Mouse (Mus musculus) CH12.LX (cell line): ENCODE results near the gene Slc5a4b.
A peak's percentile ranks its signal among the peaks of the same experiment; 100 is the strongest.

Experiments
- CTCF ChIP-seq, 2 experiments: IDR thresholded peaks in 1 of 2; conservative IDR thresholded peaks in 1 of 2; 2 replicates each; pipeline ENCODE4 v1.5.1; 2011 to 2012; ENCODE audit warnings: low read depth in 2 of 2, low read length in 2 of 2, improper control_type of control experiment in 1 of 2, inconsistent platforms in 1 of 2, mild to moderate bottlenecking in 1 of 2, moderate library complexity in 1 of 2
- MAFK ChIP-seq: IDR thresholded peaks from 2 replicates; pipeline ENCODE4 v1.6.1; 2011; ENCODE audit warnings: low read length, improper control_type of control experiment; ENCODE audit not compliant: insufficient replicate concordance
- MEF2A ChIP-seq: IDR thresholded peaks from 2 replicates; pipeline ENCODE4 v1.6.1; 2014; ENCODE audit warnings: low read depth, mild to moderate bottlenecking, inconsistent platforms, low read length, improper control_type of control experiment, borderline replicate concordance
- POLR2A ChIP-seq: IDR thresholded peaks from 2 replicates; pipeline ENCODE4 v1.6.1; 2011; ENCODE audit warnings: low read depth, mild to moderate bottlenecking, improper control_type of control experiment, low read length
- TCF12 ChIP-seq: IDR thresholded peaks from 2 replicates; pipeline ENCODE4 v1.6.1; 2014; ENCODE audit warnings: low read depth, mild to moderate bottlenecking, inconsistent platforms, low read length, improper control_type of control experiment
- USF1 ChIP-seq: IDR thresholded peaks from 2 replicates; pipeline ENCODE4 v1.6.1; 2014; ENCODE audit warnings: low read depth, mild to moderate bottlenecking, inconsistent platforms, low read length, improper control_type of control experiment
- USF2 ChIP-seq: conservative IDR thresholded peaks from 2 replicates; pipeline ENCODE4 v1.6.1; 2011; ENCODE audit warnings: low read depth, low read length, improper control_type of control experiment
- ZNF384 ChIP-seq: IDR thresholded peaks from 2 replicates; pipeline ENCODE4 v1.6.1; 2012; ENCODE audit warnings: low read depth, low read length, improper control_type of control experiment, inconsistent platforms

DNA sequence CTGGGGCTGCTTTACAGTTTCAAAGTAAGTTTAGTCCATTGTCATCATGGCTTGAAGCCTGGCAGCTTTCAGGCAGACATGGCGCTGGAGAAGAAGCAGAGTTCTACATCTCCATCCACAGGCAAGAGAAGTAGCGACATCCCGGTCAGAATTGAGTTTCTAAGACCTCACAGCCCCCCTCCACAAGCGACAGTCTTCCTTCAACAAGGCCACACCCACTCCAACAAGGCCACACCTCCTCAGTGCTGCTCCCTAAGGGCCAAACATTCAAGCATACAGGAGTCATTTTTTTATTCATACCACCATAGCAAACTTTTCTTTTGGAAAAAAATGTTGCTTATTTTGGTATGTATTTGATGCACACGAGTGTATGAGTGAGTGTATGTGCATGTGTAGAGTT is 80.3 kb downstream of the Slc5a4b start:
- TF ChIP-seq USF2 = no peak
- TF ChIP-seq CTCF (conservative IDR thresholded peaks at IDR 0.05 in 1 of 2, IDR thresholded peaks at IDR 0.05 in 1 of 2; ENCODE audit: low read depth in 2 of 2, low read length in 2 of 2) = no peak
- no peak for TF ChIP-seq MAFK
- TF ChIP-seq USF1 = no peak
- TF ChIP-seq POLR2A = no peak
- no peak for TF ChIP-seq MEF2A
- TF ChIP-seq ZNF384 = 0 out of 2 replicates have a peak, but pooled peaks have one; percentile 32
- no peak for TF ChIP-seq TCF12
